Mouse (Mus musculus): ENCODE results near the gene Adamts6. TPM values are rescaled to one million over a fixed set of nuclear protein-coding genes. Genes with fewer than 3 reads are reported as not detected.

Adamts6 gene
- total RNA-seq, 1 experiment, result 0.98 TPM

DNA sequence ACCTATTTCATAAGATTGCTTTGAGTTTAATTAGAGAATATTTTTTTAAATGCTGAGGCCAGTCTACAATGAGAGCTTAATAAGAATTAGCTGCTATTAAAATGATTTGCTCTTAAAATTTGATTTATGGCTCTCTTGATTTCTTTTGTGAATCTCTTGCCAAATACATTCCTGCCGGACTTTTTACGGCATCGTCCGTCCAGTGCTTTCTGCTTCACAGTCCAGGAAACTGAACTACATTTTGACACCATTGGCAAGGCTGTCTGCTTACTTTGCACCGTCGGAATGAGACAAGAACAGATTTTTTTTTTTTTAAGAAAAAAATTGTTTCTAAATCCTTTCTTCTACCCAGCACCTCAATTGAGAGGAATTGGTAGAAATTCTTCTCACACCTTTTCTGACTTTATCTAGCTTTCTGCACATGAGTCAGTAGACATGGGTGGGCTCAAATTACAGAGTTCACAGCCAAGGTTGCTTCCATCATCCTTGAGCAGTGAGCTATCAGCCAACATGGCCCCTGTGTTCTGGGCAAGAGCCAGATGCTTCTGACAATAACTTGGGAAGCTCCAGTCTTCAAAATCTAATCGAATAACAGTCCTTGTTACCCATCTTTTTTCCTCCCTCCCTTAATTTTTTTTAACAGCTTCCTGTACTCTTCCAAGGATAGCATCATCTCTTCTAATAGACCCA lies 246.3 kb downstream of the Adamts6 start:
- Histone ChIP-seq H3K27ac (ENCODE audit: insufficient read depth, low read depth, low read length, poor library complexity, severe bottlenecking) (no peak overlapping the region), H3K36me3 (ENCODE audit: control insufficient read depth, insufficient read depth, low read length, poor library complexity, severe bottlenecking) (no peaks in the 10 kb centered on the region), H3K4me1 (ENCODE audit: control insufficient read depth in 2 of 2, insufficient read depth in 2 of 2, low read length in 2 of 2, poor library complexity in 1 of 2) (no peaks in the 10 kb centered on the region; a peak in 1 of 4 replicates), H3K4me3 (ENCODE audit: insufficient read depth in 1 of 2, low read depth in 1 of 2, low read length in 2 of 2, poor library complexity in 1 of 2, severe bottlenecking in 1 of 2) (no peak overlapping the region), H3K9ac (ENCODE audit: insufficient read depth, low read depth, low read length, poor library complexity, severe bottlenecking) (no peak overlapping the region), H3K9me3 (ENCODE audit: control insufficient read depth, insufficient read depth, low read depth, low read length) (no peaks in the 10 kb centered on the region)
- in situ Hi-C loops (cut with MboI; ENCODE audit: low sequenced_read_pairs in 2 of 2, unreplicated experiment in 2 of 2), result no loop called here
- DNase-seq (ENCODE audit: low read depth, low spot score), result no peak
- TF ChIP-seq ZNF384 (IDR thresholded peaks at IDR 0.05; ENCODE audit: low read depth, low read length) (no peak), CHD2 (IDR thresholded peaks at IDR 0.05; ENCODE audit: low read depth, low read length) (no peak), ZC3H11A (IDR thresholded peaks at IDR 0.05; ENCODE audit: borderline replicate concordance, low read depth, low read length) (no peak), MAFK (IDR thresholded peaks at IDR 0.05; ENCODE audit: insufficient read depth, low read depth, low read length) (no peak), HCFC1 (IDR thresholded peaks at IDR 0.05; ENCODE audit: borderline replicate concordance, insufficient read depth, low read length) (no peak)

DNA sequence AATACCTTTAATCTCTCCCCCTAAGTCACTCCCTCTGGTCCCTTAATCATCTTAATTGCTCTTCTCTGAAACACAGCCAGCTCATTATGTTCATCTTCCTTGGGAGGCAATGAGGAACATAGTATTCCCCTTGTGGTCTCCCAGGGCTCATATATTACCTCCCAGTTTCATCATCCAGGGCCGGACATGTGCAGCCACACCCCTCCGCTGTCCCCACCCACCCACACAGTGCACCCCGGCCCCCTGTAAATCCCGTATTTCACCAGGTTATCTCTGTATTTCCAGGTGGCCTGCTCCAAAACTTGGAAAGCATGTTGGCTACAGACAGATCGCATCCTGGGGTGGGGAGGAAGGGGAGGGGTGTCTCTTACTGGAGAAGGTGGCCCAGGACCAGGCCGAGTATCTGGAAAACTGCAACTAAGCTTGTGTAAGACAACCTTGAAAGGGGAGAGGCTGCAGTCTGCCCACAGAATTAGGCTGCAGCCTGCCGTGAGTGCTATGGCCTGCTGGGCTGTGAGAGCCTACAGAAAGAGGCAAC lies 253.3 kb downstream of the Adamts6 start:
- no peak for TF ChIP-seq MAFK (IDR thresholded peaks at IDR 0.05; ENCODE audit: insufficient read depth, low read depth, low read length)
- TF ChIP-seq ZNF384 (IDR thresholded peaks at IDR 0.05; ENCODE audit: low read depth, low read length), result no peak
- TF ChIP-seq ZC3H11A (IDR thresholded peaks at IDR 0.05; ENCODE audit: borderline replicate concordance, low read depth, low read length), result no peak
- no peak for TF ChIP-seq CHD2 (IDR thresholded peaks at IDR 0.05; ENCODE audit: low read depth, low read length)
- TF ChIP-seq HCFC1 (IDR thresholded peaks at IDR 0.05; ENCODE audit: borderline replicate concordance, insufficient read depth, low read length), result no peak
- no peak overlapping the region for H3K4me3 ChIP-seq (ENCODE audit: insufficient read depth in 1 of 2, low read depth in 1 of 2, low read length in 2 of 2, poor library complexity in 1 of 2, severe bottlenecking in 1 of 2)
- in situ Hi-C loops (cut with MboI; ENCODE audit: low sequenced_read_pairs in 2 of 2, unreplicated experiment in 2 of 2), result no loop called here
- DNase-seq (ENCODE audit: low read depth, low spot score), result no peak
- H3K36me3 ChIP-seq (ENCODE audit: control insufficient read depth, insufficient read depth, low read length, poor library complexity, severe bottlenecking), result no peaks in the 10 kb centered on the region
- no peak overlapping the region for H3K9ac ChIP-seq (ENCODE audit: insufficient read depth, low read depth, low read length, poor library complexity, severe bottlenecking)
- H3K9me3 ChIP-seq (ENCODE audit: control insufficient read depth, insufficient read depth, low read depth, low read length), result no peaks in the 10 kb centered on the region
- H3K4me1 ChIP-seq (ENCODE audit: control insufficient read depth in 2 of 2, insufficient read depth in 2 of 2, low read length in 2 of 2, poor library complexity in 1 of 2), result no peaks in the 10 kb centered on the region
- H3K27ac ChIP-seq (ENCODE audit: insufficient read depth, low read depth, low read length, poor library complexity, severe bottlenecking), result no peak overlapping the region

DNA sequence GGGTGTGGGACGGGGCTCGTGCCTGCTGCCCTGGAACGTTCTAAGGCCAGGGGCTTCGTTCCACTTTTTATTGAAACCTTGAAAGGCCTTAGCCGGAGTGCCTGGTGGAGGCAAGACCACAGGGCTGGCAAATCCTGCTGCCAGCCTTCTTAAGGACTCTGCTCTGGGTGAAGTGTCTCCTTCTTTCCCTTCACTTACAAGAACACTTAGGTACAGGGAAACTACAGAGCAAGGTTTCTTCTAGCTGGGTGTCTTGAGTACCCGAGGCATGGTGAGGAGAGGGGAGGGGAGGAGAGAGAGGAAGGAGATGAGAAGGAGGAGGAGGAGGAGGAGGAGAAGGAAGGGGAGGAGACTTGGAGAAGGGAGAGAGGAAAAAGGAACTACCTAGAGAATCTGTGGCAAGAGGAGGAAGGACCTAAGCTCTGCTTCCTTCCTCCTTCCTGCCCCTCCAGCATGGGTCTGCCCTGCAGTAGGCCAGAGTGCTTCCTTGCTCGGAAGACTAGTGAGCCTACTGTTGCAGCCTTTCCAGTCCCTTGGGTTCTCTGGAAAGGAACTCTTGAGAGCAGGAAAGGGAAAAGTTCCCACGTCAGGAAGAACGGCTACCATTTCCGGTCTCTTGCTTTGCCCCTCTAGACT lies 254.6 kb downstream of the Adamts6 start:
- H3K27ac ChIP-seq (ENCODE audit: insufficient read depth, low read depth, low read length, poor library complexity, severe bottlenecking), result no peak overlapping the region
- no peaks in the 10 kb centered on the region for H3K4me1 ChIP-seq (ENCODE audit: control insufficient read depth in 2 of 2, insufficient read depth in 2 of 2, low read length in 2 of 2, poor library complexity in 1 of 2)
- in situ Hi-C loops (cut with MboI; ENCODE audit: low sequenced_read_pairs in 2 of 2, unreplicated experiment in 2 of 2), result no loop called here
- TF ChIP-seq MAFK (IDR thresholded peaks at IDR 0.05; ENCODE audit: insufficient read depth, low read depth, low read length) (no peak), HCFC1 (IDR thresholded peaks at IDR 0.05; ENCODE audit: borderline replicate concordance, insufficient read depth, low read length) (no peak), CHD2 (IDR thresholded peaks at IDR 0.05; ENCODE audit: low read depth, low read length) (no peak), ZC3H11A (IDR thresholded peaks at IDR 0.05; ENCODE audit: borderline replicate concordance, low read depth, low read length) (no peak), ZNF384 (IDR thresholded peaks at IDR 0.05; ENCODE audit: low read depth, low read length) (no peak)
- no peak for DNase-seq (ENCODE audit: low read depth, low spot score)
- H3K36me3 ChIP-seq (ENCODE audit: control insufficient read depth, insufficient read depth, low read length, poor library complexity, severe bottlenecking), result no peaks in the 10 kb centered on the region
- no peaks in the 10 kb centered on the region for H3K9me3 ChIP-seq (ENCODE audit: control insufficient read depth, insufficient read depth, low read depth, low read length)
- H3K4me3 ChIP-seq (ENCODE audit: insufficient read depth in 1 of 2, low read depth in 1 of 2, low read length in 2 of 2, poor library complexity in 1 of 2, severe bottlenecking in 1 of 2), result no peak overlapping the region
- H3K9ac ChIP-seq (ENCODE audit: insufficient read depth, low read depth, low read length, poor library complexity, severe bottlenecking), result no peak overlapping the region

DNA sequence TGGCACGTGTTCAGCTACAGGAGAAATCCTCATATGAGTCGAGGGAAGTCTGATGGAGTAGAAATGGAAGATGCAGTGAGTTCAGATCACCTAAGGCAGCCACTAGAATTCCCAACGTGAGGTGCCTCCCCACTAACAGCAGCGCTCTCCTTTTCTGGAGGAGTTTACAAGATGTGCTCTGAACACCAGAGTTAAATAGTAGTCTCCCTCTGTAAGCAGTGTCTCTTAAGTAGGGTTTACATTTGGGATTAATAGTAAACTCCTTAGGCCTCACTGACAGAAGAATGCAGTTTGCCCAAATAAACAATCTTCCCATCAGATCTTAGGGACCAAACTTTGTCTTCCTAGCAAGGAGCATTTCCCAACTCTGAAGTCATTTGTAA lies 255.1 kb downstream of the Adamts6 start:
- H3K36me3 ChIP-seq (ENCODE audit: control insufficient read depth, insufficient read depth, low read length, poor library complexity, severe bottlenecking), result no peaks in the 10 kb centered on the region
- no peaks in the 10 kb centered on the region for H3K4me1 ChIP-seq (ENCODE audit: control insufficient read depth in 2 of 2, insufficient read depth in 2 of 2, low read length in 2 of 2, poor library complexity in 1 of 2)
- H3K9ac ChIP-seq (ENCODE audit: insufficient read depth, low read depth, low read length, poor library complexity, severe bottlenecking), result no peak overlapping the region
- TF ChIP-seq HCFC1 (IDR thresholded peaks at IDR 0.05; ENCODE audit: borderline replicate concordance, insufficient read depth, low read length) (no peak), MAFK (IDR thresholded peaks at IDR 0.05; ENCODE audit: insufficient read depth, low read depth, low read length) (no peak), ZNF384 (IDR thresholded peaks at IDR 0.05; ENCODE audit: low read depth, low read length) (no peak)
- no peaks in the 10 kb centered on the region for H3K9me3 ChIP-seq (ENCODE audit: control insufficient read depth, insufficient read depth, low read depth, low read length)
- in situ Hi-C loops (cut with MboI; ENCODE audit: low sequenced_read_pairs in 2 of 2, unreplicated experiment in 2 of 2), result no loop called here
- H3K4me3 ChIP-seq (ENCODE audit: insufficient read depth in 1 of 2, low read depth in 1 of 2, low read length in 2 of 2, poor library complexity in 1 of 2, severe bottlenecking in 1 of 2), result no peak overlapping the region
- H3K27ac ChIP-seq (ENCODE audit: insufficient read depth, low read depth, low read length, poor library complexity, severe bottlenecking), result no peak overlapping the region
- DNase-seq (ENCODE audit: low read depth, low spot score), result no peak

Other genes starting within 250 kb of the Adamts6 start
- 24.2 and 25.1 TPM in 2 replicates for gene Nln, start 178.2 kb upstream of the Adamts6 start, total RNA-seq (2012; rRNA removed)
- gene Sgtb, start 178.1 kb upstream of the Adamts6 start, total RNA-seq (2012; rRNA removed), result 6.2 and 10.0 TPM in 2 replicates
- gene Trappc13, start 109.4 kb upstream of the Adamts6 start, total RNA-seq (2012; rRNA removed), result 40.8 and 59.0 TPM in 2 replicates
- 16.3 and 18.9 TPM in 2 replicates for gene Trim23, start 109.0 kb upstream of the Adamts6 start, total RNA-seq (2012; rRNA removed)
- 6.9 and 13.5 TPM in 2 replicates for gene Cenpk, start 59.2 kb upstream of the Adamts6 start, total RNA-seq (2012; rRNA removed)
- 16.6 and 26.2 TPM in 2 replicates for gene Ppwd1, start 59.0 kb upstream of the Adamts6 start, total RNA-seq (2012; rRNA removed)